Mouse (Mus musculus) spleen, postnatal 36 days (tissue): ENCODE data around the gene Olfr874.
"Not testable (repeated sequence)": the region's sequence is repeated elsewhere in the genome, so short reads cannot be mapped to it uniquely, and the experiment has no call there.

ENCODE experiments used
- DNase-seq, 2 experiments: peaks; one replicate each; pipeline ENCODE4 v3.0.0; 2022; ENCODE audit warnings: low spot score in 2 of 2, mixed read lengths in 1 of 2

Olfr874 gene

GRCm38 (mm10) chr9:37744806-37745205, at the start of gene Olfr874:
Gene Olfr874 (plus strand): TSS chr9:37745106.
- no peak for DNase-seq

DNA sequence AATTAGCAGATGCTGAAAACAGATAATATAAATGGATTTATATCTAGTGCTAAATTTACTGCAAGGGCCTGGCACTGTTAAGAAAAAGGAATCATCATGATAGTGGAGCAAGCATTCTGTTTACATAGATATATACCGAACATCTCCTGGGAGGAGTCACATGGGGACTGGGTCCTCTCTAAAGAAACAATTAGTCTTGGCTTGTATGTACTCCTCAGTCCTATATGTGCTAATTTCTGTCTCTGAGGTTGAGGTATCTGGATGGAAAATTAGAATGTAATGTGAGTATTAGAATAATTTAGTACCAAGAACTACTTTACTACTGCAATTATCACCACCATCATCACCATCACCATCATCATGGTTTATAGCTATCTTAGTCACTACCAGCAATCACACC, 28.8 kb upstream of the Olfr874 start, which contains the start of gene Olfr160:
Olfr160 (minus strand) TSS at position 101 of the 400 bp plus-strand sequence.
- DNase-seq = no peak

DNA sequence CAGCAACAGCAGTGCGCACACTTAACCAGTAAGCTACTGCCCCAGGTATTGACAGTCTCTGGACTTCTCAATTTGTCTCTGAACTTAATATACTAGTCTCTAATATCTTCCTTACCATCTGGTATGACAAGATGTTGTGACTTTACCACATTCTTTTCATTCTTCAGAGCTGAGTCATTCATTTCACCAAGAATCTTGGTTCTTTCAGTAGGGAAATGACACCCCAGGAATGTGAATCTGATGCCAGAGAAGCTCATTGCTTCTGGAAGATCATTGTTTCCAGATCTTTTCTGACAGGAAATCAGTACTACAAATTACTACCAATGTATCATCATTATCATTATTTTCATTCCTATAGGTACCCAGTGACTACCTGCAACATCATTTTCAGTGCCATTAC, 10.6 kb upstream of the Olfr874 start:
- no peak for DNase-seq

GRCm38 (mm10) chr9:37750319-37751075, 5.6 kb downstream of the Olfr874 start:
- DNase-seq = no peak

DNA sequence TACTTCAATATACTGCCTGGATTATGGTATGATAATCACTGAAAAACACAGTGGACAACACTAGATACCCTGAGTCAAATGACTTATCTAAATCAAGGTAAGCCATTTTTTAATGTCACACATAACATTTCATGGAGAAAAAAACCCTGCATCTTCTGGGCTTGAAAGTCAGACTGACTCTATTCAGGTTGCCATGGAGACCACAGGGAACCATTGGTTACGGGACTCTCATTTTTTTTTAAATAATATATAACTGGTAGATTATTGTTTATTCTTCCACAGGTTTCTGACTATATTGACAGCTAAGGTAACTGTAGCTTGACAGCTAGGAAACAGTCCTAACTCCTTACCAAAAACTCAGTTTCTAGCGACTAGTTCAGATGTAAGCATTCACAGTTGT, 6.6 kb downstream of the Olfr874 start:
- DNase-seq = no peak

GRCm38 (mm10) chr9:37752006-37752405, 7.1 kb downstream of the Olfr874 start:
- no peak for DNase-seq

DNA sequence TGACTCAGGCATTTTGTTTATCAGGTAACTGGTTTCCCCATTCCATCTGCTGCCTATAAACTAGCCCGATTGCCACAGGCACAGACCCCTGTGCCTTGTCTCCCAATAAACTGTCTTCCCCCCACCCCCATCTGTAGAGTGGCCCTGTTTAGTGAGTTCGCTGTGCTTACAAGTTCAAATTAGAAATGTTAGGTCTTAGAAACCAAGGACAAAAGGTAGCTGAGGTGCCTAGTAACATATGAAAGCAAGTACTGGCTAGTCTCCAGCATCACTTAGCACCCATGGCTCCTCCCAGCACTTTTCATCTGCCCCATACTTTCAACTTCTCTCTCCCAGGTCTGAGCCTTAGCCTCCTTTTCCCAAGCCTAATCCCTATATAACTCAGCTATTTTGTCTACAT, 16.8 kb downstream of the Olfr874 start:
- no peak for DNase-seq

GRCm38 (mm10) chr9:37762541-37762940, 17.6 kb downstream of the Olfr874 start:
- DNase-seq = no peak

GRCm38 (mm10) chr9:37770661-37771060, 25.8 kb downstream of the Olfr874 start:
- no peak for DNase-seq

DNA sequence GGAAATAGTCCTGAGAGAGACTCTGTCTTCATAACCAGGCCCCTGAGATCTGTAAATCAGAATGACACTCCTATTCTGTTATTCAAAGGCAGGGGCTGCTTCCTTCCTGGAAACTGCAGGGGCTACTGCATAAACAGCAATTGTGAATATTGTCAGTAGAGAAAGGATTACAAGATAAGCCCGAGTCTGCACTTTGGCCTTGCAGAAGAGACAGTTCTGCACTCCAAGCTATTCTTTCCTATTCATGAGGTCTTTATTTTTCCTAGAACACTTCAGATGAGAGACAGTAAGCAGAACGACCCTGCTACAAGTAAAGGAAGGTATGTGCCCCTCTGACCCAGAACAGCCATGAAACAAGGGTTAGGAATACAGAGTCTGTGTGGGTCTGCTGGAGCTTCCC, 26.9 kb downstream of the Olfr874 start, which contains the start of gene Olfr875:
Olfr875 (plus strand) TSS at position 99 of the 400 bp plus-strand sequence.
- no peak for DNase-seq

DNA sequence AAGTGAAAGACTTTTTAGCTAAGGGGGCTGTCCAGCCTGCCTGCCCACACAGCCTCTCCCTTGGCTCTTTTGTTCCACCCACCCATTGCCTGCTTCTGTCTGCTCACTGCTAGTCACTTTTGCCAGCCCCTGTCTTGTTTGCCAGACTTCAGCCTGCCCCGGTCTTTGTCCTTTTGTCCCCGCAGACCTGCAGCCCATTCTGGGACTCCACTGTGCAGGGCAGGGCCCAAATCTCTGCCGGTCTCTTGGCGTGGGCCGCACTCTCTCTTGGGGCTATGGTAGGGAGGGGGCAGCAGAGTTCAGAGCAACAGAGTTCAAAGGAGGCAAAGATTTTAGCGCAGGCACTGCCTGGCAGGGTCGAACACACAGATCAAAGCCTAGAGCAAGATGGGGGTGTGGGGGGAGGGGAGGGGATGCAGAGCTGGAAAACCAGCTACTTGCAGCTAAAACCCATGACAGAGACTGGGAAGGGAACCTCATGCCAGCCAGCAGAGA, 37.9 kb downstream of the Olfr874 start:
- no peak for DNase-seq

- DNase-seq = not testable (repeated sequence)
These were observed 38.8 kb downstream of the Olfr874 start for GRCm38 (mm10) chr9:37783394-37784387.

DNA sequence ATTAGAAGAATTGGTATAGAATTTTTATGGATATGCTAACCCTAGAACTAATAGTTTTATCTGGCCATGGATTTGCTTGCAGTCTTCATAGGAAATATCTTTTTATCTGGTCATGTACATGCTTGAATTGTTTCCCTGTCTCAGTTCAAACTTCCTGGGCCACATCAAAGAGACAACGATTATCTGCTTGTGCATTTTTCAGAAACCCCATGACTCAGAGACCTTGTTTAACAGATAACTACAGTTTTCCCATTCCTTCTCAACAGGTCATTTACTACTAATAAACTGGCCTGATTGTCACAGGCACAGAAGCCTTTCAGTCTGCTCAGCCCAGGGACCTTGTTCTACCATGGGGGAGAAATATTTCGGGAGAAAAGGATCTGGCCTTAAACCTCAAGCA, 41.5 kb downstream of the Olfr874 start:
- no peak for DNase-seq
